Comparison of ENCODE assay signal across 16 mouse cellular contexts in the genomic region with DNA sequence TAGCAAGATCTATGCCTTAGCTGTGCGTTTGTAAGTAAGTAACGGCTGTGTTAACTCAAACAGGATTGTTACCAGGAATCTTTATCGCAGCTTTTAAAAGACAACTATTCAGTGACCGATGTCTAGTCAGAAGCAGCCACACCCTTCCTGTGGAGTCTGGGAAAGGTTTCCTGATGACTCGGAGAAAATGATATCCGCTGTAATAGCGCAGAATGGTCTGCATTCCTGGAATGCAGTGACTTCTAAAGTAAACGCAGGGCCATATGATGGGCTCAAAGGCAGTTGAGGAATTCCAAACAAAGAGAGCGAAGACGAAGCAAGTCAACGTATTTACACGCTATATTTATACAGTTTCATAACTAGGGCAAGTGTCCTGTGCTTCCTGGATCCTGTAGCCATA. TPM values are rescaled to one million over a fixed set of nuclear protein-coding genes. Genes with fewer than 3 reads are reported as not detected.
DNase-seq lines count a peak whose midpoint lies in the region; ATAC-seq and TF ChIP-seq lines count a peak whose summit lies in the region.
"Had no signal": no experiment of that assay in that cellular context is flagged by ENCODE, and none has a peak within 500 bp of the region (broad histone marks: within the 10 kb centered on the region; RNA-seq: fewer than 3 reads in every experiment).

No protein-coding gene starts in this region.

- no peak for TF ChIP-seq POLR2A in liver, adult 2 months (IDR thresholded peaks at IDR 0.05; ENCODE audit: extremely low read depth, insufficient read depth, low read length)

- no peaks in the 10 kb centered on the region for H3K4me1 ChIP-seq in liver, adult 2 months (ENCODE audit: control insufficient read depth, insufficient read depth, low read length)
- 0 out of 2 replicates have a peak, but pooled peaks cover 3% of the 10 kb centered on the region for H3K4me1 ChIP-seq in liver, embryonic 12.5 days
- H3K4me1 ChIP-seq in intestine, embryonic 14.5 days (replicated peaks; ENCODE audit: control insufficient read depth, insufficient read depth, low read length), result peaks cover 4% of the 10 kb centered on the region; the same call in 1 of the 2 replicates
- H3K4me1 ChIP-seq in stomach, embryonic 14.5 days (ENCODE audit: control insufficient read depth, insufficient read depth, low read length), result no peaks in the 10 kb centered on the region; the same call in 1 of the 2 replicates
- H3K4me1 ChIP-seq in hindbrain, embryonic 16.5 days (ENCODE audit: control insufficient read depth, insufficient read depth, low read depth, low read length), result peaks cover 8% of the 10 kb centered on the region
- H3K4me1 ChIP-seq: liver, embryonic 13.5 days had no signal

- H3K27me3 ChIP-seq in liver, adult 2 months (ENCODE audit: control insufficient read depth, insufficient read depth, low read length), result 0 out of 2 replicates have a peak, but pooled peaks cover 3% of the 10 kb centered on the region
- peaks cover 36% of the 10 kb centered on the region for H3K27me3 ChIP-seq in liver, embryonic 12.5 days (replicated peaks)
- peaks cover 21% of the 10 kb centered on the region for H3K27me3 ChIP-seq in intestine, embryonic 14.5 days (replicated peaks; ENCODE audit: control insufficient read depth, insufficient read depth, low read length)
- H3K27me3 ChIP-seq in stomach, embryonic 14.5 days (ENCODE audit: control insufficient read depth, insufficient read depth, low read length), result 0 out of 2 replicates have a peak, but pooled peaks cover 7% of the 10 kb centered on the region
- no peaks in the 10 kb centered on the region for H3K27me3 ChIP-seq in hindbrain, embryonic 16.5 days (replicated peaks; ENCODE audit: control insufficient read depth, insufficient read depth, low read length)

- H3K9me3 ChIP-seq in liver, embryonic 12.5 days (replicated peaks), result no peaks in the 10 kb centered on the region
- no peaks in the 10 kb centered on the region for H3K9me3 ChIP-seq in intestine, embryonic 14.5 days (ENCODE audit: control insufficient read depth, low read length)
- no peaks in the 10 kb centered on the region for H3K9me3 ChIP-seq in stomach, embryonic 14.5 days (ENCODE audit: control insufficient read depth, low read depth, low read length)
- H3K9me3 ChIP-seq in hindbrain, embryonic 16.5 days (ENCODE audit: control insufficient read depth, low read length), result no peaks in the 10 kb centered on the region
- H3K9me3 ChIP-seq: forebrain, embryonic 12.5 days; heart, embryonic 15.5 days; liver, embryonic 13.5 days; midbrain, embryonic 10.5 days had no signal

- H3K9ac ChIP-seq in liver, adult 2 months (ENCODE audit: low read depth, low read length), result no peak overlapping the region
- H3K9ac ChIP-seq in liver, embryonic 12.5 days, result no peak overlapping the region
- no peak overlapping the region for H3K9ac ChIP-seq in intestine, embryonic 14.5 days (ENCODE audit: low read length)
- H3K9ac ChIP-seq in stomach, embryonic 14.5 days (replicated peaks; ENCODE audit: low read depth, low read length), result no peak overlapping the region
- no peak overlapping the region for H3K9ac ChIP-seq in hindbrain, embryonic 16.5 days (ENCODE audit: low read depth, low read length)
- H3K9ac ChIP-seq: forebrain, embryonic 12.5 days; heart, embryonic 15.5 days; liver, embryonic 13.5 days had no signal

- no peak for ATAC-seq in liver, embryonic 12.5 days
- ATAC-seq in intestine, embryonic 14.5 days (replicated peaks; ENCODE audit: low FRiP score, low TSS enrichment, low read depth), result no peak
- ATAC-seq in stomach, embryonic 14.5 days (ENCODE audit: insufficient number of reproducible peaks, insufficient read depth, low FRiP score, low read depth), result no peak
- no peak for ATAC-seq in hindbrain, embryonic 16.5 days

- no peaks in the 10 kb centered on the region for H3K36me3 ChIP-seq in liver, adult 2 months (ENCODE audit: control insufficient read depth, insufficient read depth, low read length)
- no peaks in the 10 kb centered on the region for H3K36me3 ChIP-seq in liver, embryonic 12.5 days
- no peaks in the 10 kb centered on the region for H3K36me3 ChIP-seq in intestine, embryonic 14.5 days (ENCODE audit: control insufficient read depth, insufficient read depth, low read length)
- H3K36me3 ChIP-seq in stomach, embryonic 14.5 days (ENCODE audit: control insufficient read depth, insufficient read depth, low read length), result no peaks in the 10 kb centered on the region
- no peaks in the 10 kb centered on the region for H3K36me3 ChIP-seq in hindbrain, embryonic 16.5 days (ENCODE audit: control insufficient read depth, insufficient read depth, low read length)
- H3K36me3 ChIP-seq: forebrain, embryonic 12.5 days; heart, embryonic 15.5 days; liver, embryonic 13.5 days; midbrain, embryonic 10.5 days had no signal

- no peak overlapping the region for H3K4me2 ChIP-seq in liver, embryonic 12.5 days
- H3K4me2 ChIP-seq in intestine, embryonic 14.5 days (ENCODE audit: low read length), result peak overlapping the region; percentile 37
- H3K4me2 ChIP-seq in stomach, embryonic 14.5 days (replicated peaks; ENCODE audit: low read depth, low read length), result peak overlapping the region; percentile 5; the same call in 1 of the 2 replicates
- no peak overlapping the region for H3K4me2 ChIP-seq in hindbrain, embryonic 16.5 days (ENCODE audit: low read length)
- H3K4me2 ChIP-seq: forebrain, embryonic 12.5 days; heart, embryonic 15.5 days; liver, embryonic 13.5 days had no signal

- no peak for TF ChIP-seq CTCF in gastrocnemius, adult 2 months (IDR thresholded peaks at IDR 0.05)
- no peak for TF ChIP-seq CTCF in liver, adult 2 months (IDR thresholded peaks at IDR 0.05; ENCODE audit: low read depth, low read length)

- H3K79me2 ChIP-seq in liver, adult 2 months (ENCODE audit: control insufficient read depth, insufficient read depth, low read length), result no peaks in the 10 kb centered on the region; the same call in 1 of the 2 replicates

- 0 out of 2 replicates have a peak overlapping the region, but pooled peaks have one; percentile 7 for H3K4me3 ChIP-seq in gastrocnemius, adult 2 months
- no peak overlapping the region for H3K4me3 ChIP-seq in liver, adult 2 months (ENCODE audit: insufficient read depth, low read depth, low read length)
- H3K4me3 ChIP-seq in liver, embryonic 12.5 days, result no peak overlapping the region
- H3K4me3 ChIP-seq in intestine, embryonic 14.5 days (ENCODE audit: low read depth, low read length), result no peak overlapping the region
- H3K4me3 ChIP-seq in stomach, embryonic 14.5 days (ENCODE audit: low read depth, low read length), result no peak overlapping the region
- H3K4me3 ChIP-seq in hindbrain, embryonic 16.5 days (ENCODE audit: low read length), result no peak overlapping the region
- H3K4me3 ChIP-seq: forebrain, embryonic 12.5 days; heart, embryonic 15.5 days; layer of hippocampus, adult 2 months; liver, embryonic 13.5 days; midbrain, embryonic 10.5 days had no signal

- no peak for DNase-seq in gastrocnemius, adult 2 months
- no peak for DNase-seq in gastrocnemius, adult 8-10 months (ENCODE audit: low spot score in 2 of 2)
- no peak for DNase-seq in liver, adult 2 months (ENCODE audit: extremely low read depth, low read depth, low spot score)
- DNase-seq in intestine, embryonic 14.5 days (ENCODE audit: low spot score), result no peak
- no peak for DNase-seq in adrenal gland, postnatal 36 days
- DNase-seq: cerebellum, adult 2 months; liver, embryonic 13.5 days; spleen, adult 18-20 months had no signal

- 48% methylated on average over 12 of the region's 12 CpGs for WGBS in liver, adult 2 months
- 50% methylated on average over 12 of the region's 12 CpGs for WGBS in liver, embryonic 12.5 days (ENCODE audit: insufficient replicate concordance)
- WGBS in intestine, embryonic 14.5 days, result 19% methylated on average over 12 of the region's 12 CpGs
- 15% methylated on average over 12 of the region's 12 CpGs for WGBS in stomach, embryonic 14.5 days
- WGBS in hindbrain, embryonic 16.5 days, result 86% methylated on average over 12 of the region's 12 CpGs

- intact Hi-C loops in gastrocnemius, adult 2 months (cut with DNase I), result no loop called here

- H3K27ac ChIP-seq in gastrocnemius, adult 2 months, result peak overlapping the region; percentile 53
- H3K27ac ChIP-seq in liver, adult 2 months (replicated peaks; ENCODE audit: insufficient read depth, low read depth, low read length), result peak overlapping the region; percentile 47
- no peak overlapping the region for H3K27ac ChIP-seq in liver, embryonic 12.5 days
- no peak overlapping the region for H3K27ac ChIP-seq in intestine, embryonic 14.5 days (ENCODE audit: low read depth)
- H3K27ac ChIP-seq in stomach, embryonic 14.5 days (ENCODE audit: low read length), result no peak overlapping the region
- H3K27ac ChIP-seq in hindbrain, embryonic 16.5 days (ENCODE audit: low read depth, low read length), result no peak overlapping the region
- H3K27ac ChIP-seq: forebrain, embryonic 12.5 days; heart, embryonic 15.5 days; layer of hippocampus, adult 2 months; liver, embryonic 13.5 days; midbrain, embryonic 10.5 days had no signal

RNA-seq across cellular contexts. Expression of a gene that starts 22.5 kb away (rescaled TPM):
- total RNA-seq in gastrocnemius, adult 2 months (2021), result 10 to 100 TPM; 22.3 to 32.2 TPM
- total RNA-seq in gastrocnemius, adult 8-10 months (2022), result 10 to 100 TPM; 16.5 to 22.8 (median 20.0) TPM
- 39.8 and 44.2 TPM in 2 replicates for total RNA-seq in liver, adult 2 months (2014; rRNA removed)
- 5.1 and 5.9 TPM in 2 replicates for polyA plus RNA-seq in liver, adult 2 months (2012; rRNA removed)
- polyA plus RNA-seq in liver, embryonic 12.5 days (2016; fragmentation: Nextera tagmentation; extraction: Ambion mirVana), result 2.2 and 2.4 TPM in 2 replicates
- 5.5 and 5.8 TPM in 2 replicates for polyA plus RNA-seq in intestine, embryonic 14.5 days (2014; fragmentation: Nextera tagmentation; extraction: Ambion mirVana)
- 4.8 and 5.9 TPM in 2 replicates for polyA plus RNA-seq in stomach, embryonic 14.5 days (2014; fragmentation: Nextera tagmentation; extraction: Ambion mirVana)
- polyA plus RNA-seq in hindbrain, embryonic 16.5 days (2015; fragmentation: Nextera tagmentation; extraction: Ambion mirVana), result 3.4 and 4.0 TPM in 2 replicates
- total RNA-seq in adrenal gland, postnatal 36 days (2021), result 10 to 100 TPM; 37.8 to 56.6 TPM
- total RNA-seq: MEL had no signal

Comparison
In these comparisons a context has a peak if more than half of its experiments do, and no peak if none do; other contexts are left out.
1. H3K27ac ChIP-seq: peak in gastrocnemius, adult 2 months (single experiment) and liver, adult 2 months (single experiment); none in liver, embryonic 12.5 days (single experiment), intestine, embryonic 14.5 days (single experiment), stomach, embryonic 14.5 days (single experiment) and hindbrain, embryonic 16.5 days (single experiment).
2. H3K4me2 ChIP-seq: peak in intestine, embryonic 14.5 days (single experiment) and stomach, embryonic 14.5 days (single experiment); none in liver, embryonic 12.5 days (single experiment) and hindbrain, embryonic 16.5 days (single experiment).